Mouse (Mus musculus): Measurements from ENCODE around the gene Gm27029. TPM values are rescaled to one million over a fixed set of nuclear protein-coding genes. Genes with fewer than 3 reads are reported as not detected.
A peak's percentile ranks its signal among the peaks of the same experiment; 100 is the strongest.

The Gm27029 gene
- polyA plus RNA-seq, 1 experiment from 2014 or later = 12.2 TPM

DNA sequence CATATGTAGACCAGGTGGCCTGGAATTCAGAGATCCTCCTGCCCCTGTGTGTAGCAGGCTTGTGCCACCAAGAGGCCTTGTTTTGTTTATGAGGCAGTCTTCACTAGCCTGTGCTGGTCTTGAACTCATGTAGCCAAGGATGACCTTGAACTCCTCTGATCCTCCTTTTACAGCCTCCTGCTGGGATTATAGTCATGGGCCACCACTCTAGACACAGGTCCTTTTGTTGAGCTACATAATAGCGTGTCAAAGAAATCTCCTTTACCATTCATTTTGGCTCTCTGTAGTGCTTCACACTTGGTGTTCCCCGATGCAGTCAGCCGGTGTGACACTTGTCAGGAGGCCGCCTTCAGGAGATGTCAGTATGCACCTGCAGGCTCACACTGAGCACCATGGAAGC lies 12.3 kb upstream of the Gm27029 start:
- Histone ChIP-seq H3K4me3 (ENCODE audit: low read depth, low read length) (no peak overlapping the region), H3K27me3 (ENCODE audit: insufficient read depth, low read length) (no peaks in the 10 kb centered on the region), H3K9me3 (ENCODE audit: low read depth, low read length) (no peaks in the 10 kb centered on the region), H3K4me2 (no peak overlapping the region), H3K9ac (no peak overlapping the region), H3K36me3 (ENCODE audit: insufficient read depth) (peaks cover 36% of the 10 kb centered on the region), H3K4me1 (ENCODE audit: insufficient read depth) (no peaks in the 10 kb centered on the region), H3K27ac (ENCODE audit: low read depth) (no peak overlapping the region)
- WGBS = 82% methylated on average over 4 of the region's 4 CpGs
- ATAC-seq (ENCODE audit: insufficient read depth) (no peak), DNase-seq (no peak)
- TF ChIP-seq CTCF (IDR thresholded peaks at IDR 0.05; ENCODE audit: low read depth) = no peak

DNA sequence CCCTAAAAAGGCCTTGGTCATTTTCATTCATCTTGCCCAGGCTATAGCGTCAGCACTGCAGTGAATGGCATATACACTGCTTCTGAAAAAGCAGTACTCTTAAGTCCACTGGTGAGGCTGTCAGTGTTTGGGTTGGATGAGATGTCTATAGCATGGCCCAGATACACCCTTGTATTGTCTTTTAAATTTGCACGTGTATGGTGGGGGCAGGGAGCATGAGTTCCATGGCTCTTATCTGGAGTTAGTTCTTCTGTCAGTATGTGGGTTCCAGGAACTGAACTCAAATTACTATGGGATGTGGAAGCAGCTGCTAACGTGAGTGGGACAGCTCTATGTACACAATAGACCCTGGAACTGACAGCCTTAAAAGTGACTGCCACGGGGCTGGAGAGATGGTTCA lies 11.2 kb upstream of the Gm27029 start:
- Histone ChIP-seq H3K4me3 (ENCODE audit: low read depth, low read length) (no peak overlapping the region), H3K27me3 (ENCODE audit: insufficient read depth, low read length) (no peaks in the 10 kb centered on the region), H3K4me1 (ENCODE audit: insufficient read depth) (no peaks in the 10 kb centered on the region), H3K9me3 (ENCODE audit: low read depth, low read length) (no peaks in the 10 kb centered on the region), H3K27ac (ENCODE audit: low read depth) (no peak overlapping the region), H3K4me2 (no peak overlapping the region), H3K36me3 (ENCODE audit: insufficient read depth) (peaks cover 43% of the 10 kb centered on the region), H3K9ac (no peak overlapping the region)
- ATAC-seq (ENCODE audit: insufficient read depth) (no peak), DNase-seq (no peak)
- WGBS = 68% methylated on average over 4 of the region's 4 CpGs
- no peak for TF ChIP-seq CTCF (IDR thresholded peaks at IDR 0.05; ENCODE audit: low read depth)

DNA sequence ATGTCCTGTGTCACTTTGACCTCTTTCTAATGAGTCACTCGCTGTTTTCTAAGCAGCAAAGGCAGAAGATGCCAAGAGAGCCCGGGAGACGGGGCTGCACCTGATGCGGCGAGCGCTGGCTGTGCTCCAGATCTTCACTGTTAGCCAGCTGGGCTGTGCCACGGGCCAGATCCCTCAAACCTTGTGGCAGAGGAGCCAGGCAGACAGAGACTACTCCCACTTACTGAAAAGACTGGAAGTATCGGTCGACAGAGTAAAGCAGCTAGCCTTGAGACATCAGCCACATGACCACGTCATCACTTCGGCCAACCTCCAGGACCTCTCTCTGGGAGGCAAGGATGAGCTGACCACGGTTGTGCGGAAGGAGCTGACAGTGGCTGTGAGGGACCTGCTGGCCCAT lies 8.8 kb upstream of the Gm27029 start:
- no peak for TF ChIP-seq CTCF (IDR thresholded peaks at IDR 0.05; ENCODE audit: low read depth)
- Histone ChIP-seq H3K9ac (no peak overlapping the region), H3K9me3 (ENCODE audit: low read depth, low read length) (no peaks in the 10 kb centered on the region), H3K27me3 (ENCODE audit: insufficient read depth, low read length) (no peaks in the 10 kb centered on the region), H3K36me3 (ENCODE audit: insufficient read depth) (peaks cover 60% of the 10 kb centered on the region), H3K4me2 (no peak overlapping the region), H3K27ac (ENCODE audit: low read depth) (no peak overlapping the region), H3K4me1 (ENCODE audit: insufficient read depth) (no peaks in the 10 kb centered on the region), H3K4me3 (ENCODE audit: low read depth, low read length) (no peak overlapping the region)
- DNase-seq = no peak
- no peak for ATAC-seq (ENCODE audit: insufficient read depth)
- WGBS = 88% methylated on average over 13 of the region's 13 CpGs

DNA sequence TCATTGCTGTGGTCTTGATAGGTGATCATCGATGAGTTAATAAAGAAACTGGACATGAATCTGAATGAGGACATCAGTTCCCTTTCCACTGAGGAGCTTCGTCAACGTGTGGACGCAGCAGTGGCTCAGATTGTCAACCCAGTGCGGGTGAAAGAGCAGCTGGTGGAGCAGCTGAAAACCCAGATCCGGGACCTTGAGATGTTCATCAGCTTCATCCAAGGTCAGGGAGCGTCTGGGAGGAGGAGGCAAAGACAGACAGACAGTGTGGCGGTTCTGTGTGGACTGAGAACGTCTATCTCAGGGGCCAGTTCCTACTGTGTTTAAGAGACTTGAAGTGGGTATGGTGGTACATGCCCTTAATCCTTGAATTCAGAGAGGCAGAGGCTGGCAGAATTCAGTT lies 6.7 kb upstream of the Gm27029 start:
- H3K27me3 ChIP-seq (ENCODE audit: insufficient read depth, low read length) = no peaks in the 10 kb centered on the region
- 86% methylated on average over 9 of the region's 9 CpGs for WGBS
- H3K27ac ChIP-seq (ENCODE audit: low read depth) = no peak overlapping the region
- peaks cover 60% of the 10 kb centered on the region for H3K36me3 ChIP-seq (ENCODE audit: insufficient read depth)
- H3K9me3 ChIP-seq (ENCODE audit: low read depth, low read length) = no peaks in the 10 kb centered on the region
- TF ChIP-seq CTCF (IDR thresholded peaks at IDR 0.05; ENCODE audit: low read depth) = no peak
- no peak overlapping the region for H3K4me3 ChIP-seq (ENCODE audit: low read depth, low read length)
- no peak overlapping the region for H3K4me2 ChIP-seq
- H3K4me1 ChIP-seq (ENCODE audit: insufficient read depth) = peaks cover 4% of the 10 kb centered on the region
- no peak for ATAC-seq (ENCODE audit: insufficient read depth)
- DNase-seq = no peak
- no peak overlapping the region for H3K9ac ChIP-seq

DNA sequence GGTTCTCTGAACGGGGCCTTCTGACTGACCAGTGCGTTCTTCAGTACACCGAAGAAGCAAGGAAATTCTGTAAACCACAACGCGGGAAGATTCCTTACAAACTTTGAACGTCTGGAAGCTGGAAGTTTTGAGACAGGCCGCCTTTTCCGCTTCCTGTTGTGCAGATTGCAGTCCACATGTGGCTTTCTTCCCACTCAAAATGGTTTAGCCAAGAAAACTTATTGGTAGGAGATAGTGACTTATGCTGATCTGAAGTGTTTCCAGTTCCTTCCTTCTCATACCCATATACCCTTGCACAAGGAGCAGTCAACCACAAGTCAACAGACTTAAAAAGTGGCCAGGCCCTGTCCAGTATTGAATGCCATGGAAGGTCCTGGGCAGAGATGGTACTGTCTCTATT lies 1.6 kb upstream of the Gm27029 start:
- Histone ChIP-seq H3K27ac (ENCODE audit: low read depth) (no peak overlapping the region), H3K36me3 (ENCODE audit: insufficient read depth) (peaks cover 17% of the 10 kb centered on the region), H3K4me1 (ENCODE audit: insufficient read depth) (peaks cover 14% of the 10 kb centered on the region), H3K4me3 (ENCODE audit: low read depth, low read length) (peak overlapping the region; percentile 94), H3K4me2 (peak overlapping the region; percentile 92), H3K9ac (peak overlapping the region; percentile 78), H3K9me3 (ENCODE audit: low read depth, low read length) (no peaks in the 10 kb centered on the region), H3K27me3 (ENCODE audit: insufficient read depth, low read length) (no peaks in the 10 kb centered on the region)
- no peak for TF ChIP-seq CTCF (IDR thresholded peaks at IDR 0.05; ENCODE audit: low read depth)
- WGBS = 49% methylated on average over 8 of the region's 8 CpGs
- DNase-seq (peak; percentile 5), ATAC-seq (ENCODE audit: insufficient read depth) (no peak)

DNA sequence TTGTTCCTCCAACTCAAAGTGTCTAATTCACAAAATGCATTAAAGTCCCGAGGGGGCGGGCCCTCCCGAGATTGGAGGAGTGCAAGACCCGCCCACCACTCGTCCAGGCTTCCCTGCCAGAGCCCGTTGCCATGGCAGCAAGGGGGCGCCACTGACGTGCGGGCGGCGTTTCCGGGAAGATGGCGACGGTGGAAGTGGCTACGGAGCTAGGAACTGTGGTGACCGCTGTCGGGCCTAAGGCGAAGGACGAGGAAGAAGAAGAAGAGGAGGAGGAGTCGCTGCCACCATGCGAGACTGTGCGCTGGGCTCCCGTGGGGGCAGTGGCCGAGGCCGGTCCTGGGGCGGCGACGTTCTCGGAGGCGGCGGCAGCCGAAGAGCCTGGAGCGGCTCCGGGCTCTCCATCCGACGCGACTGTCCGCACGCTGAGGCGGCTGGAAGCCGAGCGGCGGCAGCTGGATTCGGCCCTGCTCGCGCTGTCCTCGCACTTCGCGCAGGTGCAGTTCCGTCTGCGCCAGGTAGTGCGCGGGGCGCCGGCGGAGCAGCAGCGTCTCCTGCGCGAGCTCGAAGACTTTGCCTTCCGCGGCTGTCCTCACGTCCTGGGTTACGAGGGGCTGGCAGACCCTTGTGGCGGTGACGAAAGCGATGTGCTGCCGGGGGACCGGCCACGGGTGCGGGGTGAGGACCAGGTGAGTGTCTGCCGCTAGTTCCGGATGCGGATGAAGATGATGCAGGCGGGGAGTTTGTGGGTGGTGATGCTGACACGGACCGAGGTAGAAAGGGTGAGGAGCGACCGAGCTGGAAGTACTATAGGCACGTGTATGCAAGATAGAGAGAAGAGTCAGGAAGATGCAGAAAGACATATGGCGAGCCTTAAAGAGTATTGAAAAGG lies 573 bp upstream of the Gm27029 start, which contains the start of the genes Rundc1 and Ptges3l:
Rundc1 (plus strand) TSS at position 161 of the 889 bp plus-strand sequence.
Ptges3l (minus strand) TSS at position 409 of the 889 bp plus-strand sequence.
- WGBS = under 1% methylated on average over 80 of the region's 81 CpGs
- Histone ChIP-seq H3K4me2 (peak within 1 kb of the TSS; percentile 92), H3K9me3 (ENCODE audit: low read depth, low read length) (no peaks in the 10 kb centered on the region), H3K9ac (peak within 1 kb of the TSS; percentile 78), H3K27ac (ENCODE audit: low read depth) (peak within 1 kb of the TSS; percentile 89), H3K4me1 (ENCODE audit: insufficient read depth) (peaks cover 14% of the 10 kb centered on the region), H3K4me3 (ENCODE audit: low read depth, low read length) (peak within 1 kb of the TSS; percentile 94), H3K36me3 (ENCODE audit: insufficient read depth) (peaks cover 12% of the 10 kb centered on the region), H3K27me3 (ENCODE audit: insufficient read depth, low read length) (no peaks in the 10 kb centered on the region)
- ATAC-seq (ENCODE audit: insufficient read depth) (peak; percentile 95), DNase-seq (peak; percentile 99)
- peak; percentile 65 for TF ChIP-seq CTCF (IDR thresholded peaks at IDR 0.05; ENCODE audit: low read depth)

DNA sequence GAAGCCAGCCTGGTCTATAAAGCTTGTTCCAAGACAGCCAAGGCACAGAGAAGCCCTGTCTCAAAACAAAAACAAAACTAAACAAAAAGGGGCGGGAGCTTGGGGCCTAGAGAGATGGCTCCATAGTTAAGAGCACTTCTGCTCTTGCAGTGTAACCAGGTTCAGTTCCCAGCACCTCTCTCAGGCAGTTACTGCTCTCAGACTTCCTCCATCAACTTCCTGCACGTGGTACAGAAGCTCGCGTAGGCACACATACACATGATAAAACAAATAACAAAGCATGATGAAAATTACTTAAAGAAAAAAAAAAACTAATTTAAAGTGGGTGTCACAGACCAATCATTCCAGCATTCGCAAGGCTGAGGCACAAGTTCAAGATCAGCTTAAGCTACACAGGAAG lies 4.4 kb downstream of the Gm27029 start:
- Histone ChIP-seq H3K36me3 (ENCODE audit: insufficient read depth) (no peaks in the 10 kb centered on the region), H3K9me3 (ENCODE audit: low read depth, low read length) (no peaks in the 10 kb centered on the region), H3K4me2 (no peak overlapping the region), H3K27ac (ENCODE audit: low read depth) (no peak overlapping the region), H3K9ac (no peak overlapping the region), H3K4me1 (ENCODE audit: insufficient read depth) (peaks cover 6% of the 10 kb centered on the region; the same call in 1 of the 2 replicates), H3K27me3 (ENCODE audit: insufficient read depth, low read length) (no peaks in the 10 kb centered on the region), H3K4me3 (ENCODE audit: low read depth, low read length) (no peak overlapping the region)
- ATAC-seq (ENCODE audit: insufficient read depth) (no peak), DNase-seq (no peak)
- no peak for TF ChIP-seq CTCF (IDR thresholded peaks at IDR 0.05; ENCODE audit: low read depth)
- 82% methylated on average over 5 of the region's 5 CpGs for WGBS
